21 mouse cellular contexts compared by ENCODE assay signal in genomic region chr15:97808532-97808931, GRCm38 (mm10).
"Had no signal": no experiment of that assay in that cellular context is flagged by ENCODE, and none has a peak within 500 bp of the region (broad histone marks: within the 10 kb centered on the region; RNA-seq: fewer than 3 reads in every experiment).

No protein-coding gene starts in this region.

- H3K4me1 ChIP-seq: liver, embryonic 12.5 days had no signal

- H3K9me3 ChIP-seq: heart, embryonic 10.5 days; heart, embryonic 12.5 days; hindbrain, embryonic 13.5 days; hindbrain, embryonic 15.5 days; limb, embryonic 13.5 days; limb, embryonic 15.5 days; liver, embryonic 12.5 days had no signal

- H3K27me3 ChIP-seq: heart, embryonic 12.5 days; hindbrain, embryonic 13.5 days; hindbrain, embryonic 15.5 days; limb, embryonic 13.5 days; limb, embryonic 15.5 days; liver, embryonic 12.5 days had no signal

- H3K27ac ChIP-seq: gastrocnemius, adult 2 months; heart, embryonic 10.5 days; hindbrain, embryonic 13.5 days; hindbrain, embryonic 15.5 days; hindbrain, postnatal 0 days; layer of hippocampus, adult 2 months; left cerebral cortex, adult 2 months; limb, embryonic 13.5 days; limb, embryonic 15.5 days; liver, embryonic 12.5 days; liver, embryonic 14.5 days had no signal

- H3K4me3 ChIP-seq: gastrocnemius, adult 2 months; heart, embryonic 10.5 days; heart, embryonic 12.5 days; hindbrain, embryonic 13.5 days; hindbrain, embryonic 15.5 days; layer of hippocampus, adult 2 months; left cerebral cortex, adult 2 months; limb, embryonic 13.5 days; limb, embryonic 15.5 days; liver, embryonic 12.5 days had no signal

- H3K9ac ChIP-seq: hindbrain, embryonic 13.5 days; hindbrain, embryonic 15.5 days; limb, embryonic 13.5 days; limb, embryonic 15.5 days; liver, embryonic 12.5 days; liver, embryonic 14.5 days had no signal

- DNase-seq: gastrocnemius, adult 2 months; gastrocnemius, postnatal 10 days; gastrocnemius, postnatal 36 days; heart, adult 18-20 months; heart, postnatal 10 days; kidney, adult 18-20 months; kidney, adult 8-10 months; kidney, postnatal 10 days; kidney, postnatal 25 days; kidney, postnatal 4 days had no signal
